Mouse (Mus musculus) kidney, postnatal 10 days (tissue): ENCODE measurements around the gene Flnb.

Source experiments
- DNase-seq: peaks from one replicate; pipeline ENCODE4 v3.0.0; 2021; ENCODE audit warnings: mixed read lengths

Gene Flnb

DNA sequence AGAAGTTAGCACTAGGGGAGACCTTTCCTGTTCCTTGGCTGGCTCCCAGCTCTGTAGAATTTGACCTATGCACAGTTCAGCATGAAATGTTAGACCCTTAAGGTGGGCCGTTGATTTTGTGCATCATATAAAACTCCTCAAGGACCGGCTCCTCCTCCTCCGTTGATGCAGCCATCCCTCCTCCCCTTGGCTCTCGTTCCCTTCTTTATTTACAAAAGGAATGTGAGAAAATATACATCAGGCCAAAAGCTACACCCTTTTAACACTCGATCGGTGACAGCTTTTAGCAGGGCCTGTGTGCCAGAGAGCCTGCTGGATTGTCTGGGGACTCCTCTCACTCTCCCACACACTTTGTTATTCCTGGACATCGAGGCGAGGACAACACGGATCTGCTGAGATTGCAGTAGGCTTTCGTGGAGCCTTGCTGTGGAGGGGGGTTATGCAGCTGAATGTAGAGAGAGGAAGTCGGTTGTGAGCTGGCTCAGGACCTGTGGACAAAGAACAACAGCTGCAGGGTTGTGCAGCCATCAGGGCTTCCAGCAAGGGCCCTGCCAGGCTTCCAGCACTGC lies 82.8 kb downstream of the Flnb start:
- peak; percentile 73 for DNase-seq

DNA sequence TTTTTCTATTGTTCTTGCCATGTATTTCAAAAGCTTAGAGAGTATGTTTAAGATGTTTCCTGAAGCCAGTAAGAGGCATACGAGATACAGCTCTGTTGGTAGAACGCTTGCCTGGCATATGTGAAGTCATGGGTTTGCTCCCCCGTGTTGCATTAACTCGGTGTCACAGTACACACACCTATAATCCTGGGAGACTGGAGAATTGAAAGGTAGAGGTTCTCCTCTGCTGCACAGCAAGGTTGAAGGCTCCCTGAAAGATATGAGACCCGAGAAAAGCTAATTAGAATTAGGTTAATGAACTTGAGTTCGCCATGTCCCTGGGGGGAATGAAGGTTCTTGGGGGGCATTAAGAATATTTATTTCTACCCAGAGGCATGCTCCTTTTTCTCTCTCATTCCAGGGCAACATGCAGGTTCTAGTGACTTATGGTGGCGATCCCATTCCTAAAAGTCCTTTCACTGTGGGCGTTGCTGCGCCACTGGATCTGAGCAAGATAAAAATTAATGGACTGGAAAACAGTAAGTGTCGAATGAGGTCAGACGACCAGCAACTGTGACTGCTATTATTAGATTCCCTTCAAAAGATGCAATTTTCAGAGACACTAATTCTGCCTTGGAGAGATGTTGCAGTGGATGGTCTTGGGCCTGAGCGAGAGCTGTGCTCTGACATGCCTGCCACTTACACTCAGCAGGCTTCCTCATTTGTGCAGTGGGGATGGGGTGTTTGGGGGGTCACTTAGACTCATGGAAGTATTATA lies 83.9 kb downstream of the Flnb start:
- DNase-seq: no peak

DNA sequence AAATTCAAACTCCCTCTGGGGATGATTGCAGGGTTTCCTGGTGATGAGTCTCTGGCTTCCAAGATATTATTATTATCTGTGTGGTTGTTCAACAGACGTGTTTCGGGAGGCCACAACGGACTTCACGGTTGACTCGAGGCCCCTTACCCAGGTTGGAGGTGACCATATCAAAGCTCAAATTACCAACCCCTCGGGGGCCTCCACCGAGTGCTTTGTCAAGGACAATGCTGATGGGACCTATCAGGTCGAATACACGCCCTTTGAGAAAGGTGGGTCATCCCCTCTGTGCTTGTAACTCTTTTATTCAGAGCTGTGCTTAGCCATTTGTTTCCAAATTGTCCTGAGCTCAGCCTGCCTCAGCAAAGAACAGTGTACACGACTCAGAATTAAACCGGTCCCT lies 89.3 kb downstream of the Flnb start:
- DNase-seq: no peak

DNA sequence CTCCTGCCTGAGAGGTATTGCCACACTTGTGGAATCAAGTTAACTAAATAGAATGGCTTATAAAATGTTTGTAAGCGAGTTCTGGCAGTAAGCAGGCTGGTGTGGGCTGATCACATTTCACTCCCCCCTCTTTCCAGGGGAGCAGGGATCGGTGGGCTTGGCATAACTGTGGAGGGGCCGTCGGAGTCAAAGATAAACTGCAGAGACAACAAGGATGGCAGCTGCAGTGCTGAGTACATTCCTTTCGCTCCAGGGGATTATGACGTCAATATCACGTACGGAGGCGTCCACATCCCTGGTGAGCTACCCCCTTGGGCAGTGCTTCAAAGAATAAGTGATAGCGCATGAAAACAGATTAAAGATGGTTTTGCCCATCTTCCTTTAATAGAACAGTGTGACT lies 91.7 kb downstream of the Flnb start:
- no peak for DNase-seq

DNA sequence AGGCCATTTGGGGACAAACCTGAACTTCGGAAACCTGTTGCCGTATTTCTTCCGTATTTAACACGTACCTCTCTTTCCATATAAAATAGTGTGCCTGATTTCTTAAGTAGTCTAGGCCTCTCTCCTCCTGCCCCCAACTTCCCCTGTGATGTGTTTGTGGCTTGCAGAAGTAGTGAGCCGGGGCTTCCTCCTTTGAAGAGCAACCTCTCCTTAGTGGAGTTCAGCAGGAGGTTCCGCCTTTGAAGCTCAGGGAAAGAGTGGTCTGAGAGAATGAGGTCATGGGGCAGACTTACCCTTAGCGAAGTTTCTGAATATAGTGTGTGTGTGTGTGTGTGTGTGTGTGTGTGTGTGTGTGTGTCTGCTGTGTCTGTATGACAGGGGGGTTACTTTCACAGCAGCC lies 96.1 kb downstream of the Flnb start:
- DNase-seq: no peak

DNA sequence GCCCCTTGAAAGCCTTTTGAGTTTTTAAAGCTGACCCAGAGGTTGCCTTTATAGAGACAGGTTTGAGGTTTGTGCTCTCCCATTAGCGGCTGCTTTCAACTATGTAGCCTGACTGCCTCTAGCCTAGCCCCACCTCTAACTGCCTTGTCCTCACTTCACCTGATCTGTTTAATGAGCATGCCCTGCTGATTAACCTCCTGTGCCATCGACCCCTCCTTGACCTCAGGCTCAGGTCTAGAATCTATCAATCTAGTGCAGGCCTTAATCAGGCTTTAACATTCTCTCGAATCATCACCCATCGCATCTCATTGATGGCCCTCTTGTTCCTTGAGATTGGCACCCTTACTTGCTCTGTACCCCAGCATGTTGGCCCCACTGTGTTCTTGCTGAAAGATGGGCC lies 96.7 kb downstream of the Flnb start:
- no peak for DNase-seq

DNA sequence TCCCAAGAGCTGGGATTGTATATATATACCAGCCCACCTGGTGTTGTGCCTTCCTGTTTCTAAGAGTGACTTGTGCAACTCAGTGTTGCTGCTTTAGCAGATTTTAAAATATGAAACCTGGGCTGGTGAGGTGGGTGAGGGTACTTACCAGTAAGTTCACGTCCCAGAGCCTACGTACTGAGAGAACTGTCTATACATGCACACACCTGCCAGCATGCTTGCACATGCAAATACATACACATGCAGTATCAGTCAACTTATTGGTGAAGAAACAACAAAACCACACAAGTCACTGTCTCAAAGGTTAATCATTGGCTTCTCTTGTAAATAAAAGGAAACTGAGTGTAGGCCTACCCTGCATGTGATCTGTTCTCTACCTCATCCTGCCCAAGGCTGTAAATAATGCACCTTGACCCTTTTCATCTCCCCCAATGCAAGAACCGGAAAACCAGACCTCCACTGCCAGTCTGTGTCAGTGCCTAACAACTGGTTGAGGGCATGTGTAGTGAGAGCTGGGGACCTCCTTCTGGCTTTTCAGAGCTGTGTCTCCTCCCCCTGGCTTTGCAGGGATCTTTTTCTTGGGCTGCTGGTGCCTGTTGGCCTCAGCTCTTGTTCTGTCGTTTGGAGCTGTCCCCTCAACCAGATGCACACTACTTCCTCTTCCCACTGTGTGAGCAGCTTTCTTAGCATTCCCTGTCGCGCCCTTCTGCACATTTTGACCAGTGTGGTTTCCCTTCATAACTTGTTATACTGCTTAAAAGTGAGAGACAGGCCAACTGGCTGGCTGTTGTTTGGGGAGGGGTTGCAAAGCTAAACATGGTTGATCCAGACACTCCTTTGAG lies 100.6 kb downstream of the Flnb start:
- DNase-seq: peak; percentile 31

DNA sequence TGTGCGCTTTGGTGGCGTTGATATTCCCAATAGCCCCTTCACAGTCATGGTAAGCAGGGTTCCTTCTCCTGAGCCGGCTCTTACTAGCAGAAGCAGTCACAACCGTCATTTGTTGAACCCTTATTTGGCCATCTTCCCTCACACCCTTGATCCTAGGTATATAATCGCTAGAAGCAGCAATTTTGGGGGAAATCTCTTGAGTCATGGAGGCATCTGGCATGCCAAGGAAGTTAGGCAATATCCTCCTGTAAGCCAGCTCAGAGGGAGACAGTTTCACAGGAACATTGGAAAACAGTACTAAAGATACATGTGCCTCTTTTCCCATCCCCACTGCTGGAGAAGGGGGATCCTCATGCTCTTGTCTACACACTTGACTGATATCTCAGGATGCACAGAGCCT lies 101.6 kb downstream of the Flnb start:
- no peak for DNase-seq

DNA sequence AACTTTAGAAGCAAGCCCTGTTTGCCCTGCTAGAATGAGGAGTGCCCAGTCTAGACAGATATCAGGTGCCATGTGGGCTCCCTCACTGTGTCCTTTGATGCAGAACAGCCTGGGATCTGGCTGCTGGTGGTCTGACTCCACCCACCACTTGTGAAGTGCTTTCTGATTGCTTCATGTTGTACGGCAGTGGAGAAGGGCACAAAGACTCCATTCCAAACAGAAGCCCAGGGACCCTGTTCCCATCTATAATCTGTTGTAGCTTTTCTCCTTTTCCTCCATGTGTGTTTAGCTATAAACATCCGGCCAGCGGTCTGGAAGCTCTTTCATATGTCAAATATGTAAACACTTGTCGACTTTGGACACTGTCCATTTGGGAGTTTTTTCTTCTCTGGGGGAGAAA lies 102.2 kb downstream of the Flnb start:
- no peak for DNase-seq

DNA sequence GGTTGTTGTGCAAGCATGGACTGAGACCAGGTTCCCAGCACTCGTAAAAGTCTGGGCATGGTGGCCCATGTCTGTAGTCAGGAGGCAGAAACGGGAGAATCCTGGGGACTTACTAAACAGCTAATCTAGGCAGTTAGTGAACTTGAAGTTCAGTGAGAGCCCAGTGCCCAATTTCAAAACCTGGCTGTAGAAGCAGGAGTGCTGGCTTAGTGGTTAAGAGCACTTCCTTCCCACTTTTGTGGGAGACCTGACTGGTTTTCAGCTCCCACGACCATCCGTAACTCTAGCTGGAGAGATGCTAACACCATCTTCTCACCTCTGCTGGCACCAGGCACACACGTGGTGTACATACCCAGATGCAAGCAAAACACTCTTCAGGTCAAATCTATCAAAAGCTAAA lies 103.7 kb downstream of the Flnb start:
- no peak for DNase-seq

DNA sequence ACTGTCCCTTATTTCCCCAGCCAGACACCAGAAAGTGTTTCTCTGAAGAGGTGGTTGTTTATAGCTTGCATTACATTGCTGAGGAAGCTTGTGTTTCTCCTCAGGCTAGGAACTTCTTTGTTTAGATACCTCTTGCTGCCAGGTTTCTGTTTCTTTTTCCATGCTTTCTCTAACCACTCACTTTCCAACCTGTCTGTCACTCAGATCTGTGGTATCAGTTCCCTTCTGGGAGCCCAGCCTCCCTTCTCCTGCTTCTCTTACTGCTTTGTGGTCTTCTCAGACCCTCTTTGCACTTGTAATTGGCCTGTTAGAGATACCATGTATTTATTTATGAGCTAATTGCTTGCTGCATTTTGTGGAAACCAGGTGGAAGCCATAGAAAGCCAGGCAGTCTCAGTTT lies 105.9 kb downstream of the Flnb start:
- no peak for DNase-seq

DNA sequence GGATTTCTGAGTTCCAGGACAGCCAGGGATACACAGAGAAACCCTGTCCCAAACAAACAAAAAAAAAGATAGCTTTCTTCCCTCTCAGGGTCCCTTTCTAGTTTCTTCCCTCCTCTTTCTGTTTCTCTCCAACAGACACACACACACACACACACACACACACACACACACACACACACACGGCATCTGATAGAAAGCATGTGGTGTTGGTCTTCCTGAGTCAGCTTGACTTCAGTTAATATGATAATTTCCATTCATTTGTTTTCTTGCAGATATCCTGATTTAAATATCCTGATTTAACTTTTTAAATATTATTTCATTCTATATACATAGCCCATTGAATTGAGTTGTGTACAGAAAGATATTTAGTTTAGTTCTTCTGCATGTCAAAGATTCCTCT lies 110.6 kb downstream of the Flnb start:
- DNase-seq: no peak

DNA sequence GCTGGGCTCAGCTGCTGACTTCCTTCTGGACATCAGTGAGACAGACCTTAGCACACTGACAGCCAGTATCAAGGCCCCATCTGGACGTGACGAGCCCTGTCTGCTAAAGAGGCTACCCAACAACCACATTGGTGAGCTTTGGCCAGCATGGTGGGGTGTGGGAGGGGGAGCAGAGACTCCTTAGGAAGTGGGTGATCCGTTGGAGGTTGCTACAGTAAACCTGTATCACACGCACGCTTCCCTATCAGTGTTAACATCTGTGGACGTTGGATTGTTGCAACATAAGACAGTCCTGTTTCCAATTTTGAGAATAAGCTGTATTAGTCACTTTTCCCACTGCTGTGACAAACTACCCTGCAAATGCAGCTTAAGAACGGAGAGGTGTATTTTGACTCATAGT lies 111.3 kb downstream of the Flnb start:
- DNase-seq: no peak

DNA sequence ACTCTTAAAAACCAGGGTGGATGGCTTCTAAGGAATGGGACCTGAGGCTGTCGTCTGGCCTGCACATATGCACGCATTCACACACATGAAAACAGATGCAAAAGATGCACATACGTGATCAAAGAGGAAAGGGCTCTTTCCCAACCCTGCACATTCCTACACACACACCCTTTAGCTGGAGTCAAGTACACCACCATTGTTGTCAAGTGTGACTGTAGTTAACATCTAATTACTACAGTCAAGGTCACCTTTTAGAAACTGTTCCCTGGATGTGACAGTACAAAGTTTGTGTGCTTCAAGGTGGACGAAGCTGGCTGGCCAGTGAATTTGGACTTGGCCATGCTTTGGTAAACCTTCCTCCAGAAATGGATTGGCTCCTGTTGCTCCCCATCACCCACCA lies 114.4 kb downstream of the Flnb start:
- no peak for DNase-seq

DNA sequence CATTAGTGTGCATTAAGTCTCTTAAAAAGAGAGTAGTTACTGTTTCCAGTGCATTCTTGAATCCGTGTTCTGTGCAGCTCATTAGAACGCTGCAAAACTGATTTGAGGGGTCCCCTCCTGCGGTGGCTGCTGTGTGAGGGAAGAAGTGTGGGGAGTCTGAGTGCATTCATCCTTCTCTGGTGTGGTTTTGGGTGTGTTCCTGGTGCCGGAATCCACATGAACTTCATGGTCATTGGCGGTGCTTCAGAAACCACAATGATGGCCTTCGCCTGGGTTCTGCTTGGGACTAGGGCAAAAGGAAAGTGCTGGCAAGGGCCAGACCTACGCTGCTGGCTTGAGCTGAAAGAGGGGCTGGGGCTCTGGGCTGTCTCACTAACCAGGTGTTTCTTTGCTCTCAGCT lies 116.4 kb downstream of the Flnb start:
- no peak for DNase-seq

DNA sequence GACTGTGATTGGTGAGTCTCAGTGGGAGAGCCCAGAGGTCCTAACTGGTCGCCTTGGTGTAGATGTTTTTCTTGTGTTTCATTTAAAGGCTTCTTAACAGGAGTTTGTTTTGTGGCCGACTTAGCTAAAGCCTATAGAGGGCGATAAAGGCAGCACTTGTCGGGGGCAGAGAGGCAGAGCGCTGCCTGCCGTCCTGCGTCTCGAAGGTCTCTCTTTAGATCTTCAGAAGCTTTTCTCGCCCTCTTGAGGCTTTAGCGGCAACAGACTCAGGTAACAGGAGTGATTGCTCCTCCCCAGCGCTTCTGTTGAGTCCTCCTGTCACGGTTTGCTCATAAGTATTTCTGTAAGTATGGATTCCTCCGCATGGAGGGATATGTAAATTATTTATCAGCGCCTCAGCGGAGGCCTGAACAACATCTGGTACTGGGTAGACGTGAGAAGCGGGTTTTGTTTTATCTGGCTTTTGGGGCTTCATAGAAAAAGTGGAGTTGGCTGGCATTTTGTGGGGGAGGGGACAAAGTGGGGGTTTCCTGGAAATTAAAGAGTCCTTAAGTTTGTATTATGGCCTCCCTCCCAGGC lies 119.4 kb downstream of the Flnb start:
- peak; percentile 47 for DNase-seq

DNA sequence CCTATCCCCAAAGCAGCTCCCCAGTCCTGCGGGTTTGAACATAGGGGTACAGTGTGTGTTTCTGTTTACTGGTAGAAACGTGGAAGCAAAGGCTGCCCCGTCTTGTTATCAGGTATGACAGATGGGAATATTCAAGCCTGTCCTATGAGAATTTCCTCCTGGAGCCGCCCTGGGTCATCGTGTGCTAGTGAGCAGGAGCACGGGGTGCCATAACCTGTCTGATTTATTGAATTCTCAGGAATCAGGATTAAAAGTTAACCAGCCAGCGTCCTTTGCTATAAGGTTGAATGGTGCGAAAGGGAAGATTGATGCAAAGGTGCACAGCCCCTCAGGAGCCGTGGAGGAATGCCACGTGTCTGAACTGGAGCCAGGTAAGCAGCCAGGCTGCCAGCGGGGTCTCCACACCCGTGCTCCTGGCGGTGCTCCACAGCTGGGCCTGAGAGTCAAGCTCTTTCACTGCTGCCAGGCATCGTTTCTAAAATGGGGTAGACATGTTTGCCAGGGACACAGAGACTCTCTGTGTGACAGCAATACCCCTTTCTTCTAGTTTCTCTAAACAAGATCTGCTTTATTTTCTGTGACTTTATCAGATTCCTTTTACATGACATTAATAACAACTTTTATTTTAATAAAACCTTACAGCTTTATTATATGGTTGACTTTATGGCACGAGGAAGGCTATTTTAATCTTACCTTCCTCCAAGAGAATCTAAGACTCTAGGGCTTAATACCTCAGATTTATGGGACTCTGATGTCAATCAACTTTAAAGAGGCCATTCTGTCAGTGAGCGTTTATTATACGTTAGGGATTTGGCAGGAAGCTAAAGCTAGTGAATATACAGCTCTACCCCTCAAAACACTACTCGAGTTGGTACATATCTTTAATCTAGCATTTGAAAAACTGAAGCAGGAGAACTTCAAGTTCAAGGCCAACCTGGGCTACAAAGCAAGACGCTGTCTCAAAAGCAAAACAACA lies 121.3 kb downstream of the Flnb start:
- DNase-seq: no peak

DNA sequence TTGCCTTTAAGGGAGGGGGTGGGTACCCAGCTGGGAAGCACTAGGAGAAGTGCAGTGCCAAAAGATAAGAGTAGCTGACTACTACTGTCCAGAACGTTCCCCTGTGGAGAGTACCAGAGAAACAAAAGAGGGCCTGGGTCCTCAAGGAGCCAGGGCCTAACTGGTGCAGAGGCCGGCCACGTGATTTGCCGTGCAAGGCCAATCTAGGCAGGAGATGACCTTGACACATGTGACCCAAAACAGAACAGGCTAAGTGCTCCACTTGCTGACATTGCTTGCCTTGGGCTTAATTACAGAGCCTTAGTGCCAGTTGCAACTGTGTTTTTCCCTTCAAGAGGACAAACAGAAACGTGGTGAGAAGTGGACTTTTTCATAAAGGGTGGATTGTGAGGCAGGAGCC lies 123.7 kb downstream of the Flnb start:
- DNase-seq: no peak

DNA sequence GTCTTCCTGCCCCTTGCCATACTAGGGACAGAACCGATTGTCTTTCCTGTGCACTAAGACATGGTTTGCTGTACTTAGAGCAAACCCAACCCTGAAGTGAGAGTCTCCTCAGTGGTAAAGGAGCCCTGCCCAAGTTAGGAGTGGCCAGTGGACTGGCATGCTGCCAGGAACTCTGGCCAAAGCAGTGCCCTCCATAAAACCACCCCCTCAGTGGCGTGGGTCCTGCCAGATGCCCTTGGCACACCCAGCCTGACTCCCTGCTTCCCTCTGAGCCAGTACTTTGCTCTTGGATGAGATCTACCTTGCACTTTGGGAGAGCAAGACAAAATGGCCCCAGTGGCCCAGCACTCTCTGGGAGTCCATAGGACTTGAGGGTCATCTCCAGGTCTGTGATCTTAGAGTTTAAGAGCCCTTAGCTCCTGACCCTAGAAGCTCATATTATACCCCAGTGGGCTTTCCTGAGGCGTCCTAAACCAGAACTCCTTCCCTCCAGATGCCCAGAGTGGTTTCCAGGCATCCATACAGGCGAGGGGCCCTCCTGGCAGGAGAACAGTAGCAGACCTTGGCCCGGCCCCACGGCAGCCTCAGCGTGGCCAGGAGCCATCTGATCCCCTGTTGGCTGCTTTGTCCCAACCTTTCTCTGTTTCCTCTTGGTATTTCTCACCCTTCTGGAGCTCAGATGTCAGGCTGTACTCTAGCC lies 125.5 kb downstream of the Flnb start:
- DNase-seq: peak; percentile 69

DNA sequence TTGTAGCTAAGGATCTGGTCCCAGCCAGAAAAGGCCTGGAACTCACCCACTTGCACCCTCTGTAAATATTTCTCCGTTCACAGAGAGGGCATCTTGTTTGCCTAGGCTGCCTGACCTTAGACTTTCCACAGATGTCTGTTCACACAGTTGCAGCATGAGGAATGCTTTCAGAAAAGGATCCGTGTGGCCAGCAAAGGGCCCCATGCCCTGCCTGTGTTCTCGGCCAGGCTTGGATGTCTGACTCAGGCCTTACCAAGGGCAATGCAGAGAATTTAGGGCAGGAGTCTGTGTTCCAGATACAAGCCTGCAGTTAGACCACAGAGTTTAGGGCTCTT lies 126.0 kb downstream of the Flnb start:
- no peak for DNase-seq

DNA sequence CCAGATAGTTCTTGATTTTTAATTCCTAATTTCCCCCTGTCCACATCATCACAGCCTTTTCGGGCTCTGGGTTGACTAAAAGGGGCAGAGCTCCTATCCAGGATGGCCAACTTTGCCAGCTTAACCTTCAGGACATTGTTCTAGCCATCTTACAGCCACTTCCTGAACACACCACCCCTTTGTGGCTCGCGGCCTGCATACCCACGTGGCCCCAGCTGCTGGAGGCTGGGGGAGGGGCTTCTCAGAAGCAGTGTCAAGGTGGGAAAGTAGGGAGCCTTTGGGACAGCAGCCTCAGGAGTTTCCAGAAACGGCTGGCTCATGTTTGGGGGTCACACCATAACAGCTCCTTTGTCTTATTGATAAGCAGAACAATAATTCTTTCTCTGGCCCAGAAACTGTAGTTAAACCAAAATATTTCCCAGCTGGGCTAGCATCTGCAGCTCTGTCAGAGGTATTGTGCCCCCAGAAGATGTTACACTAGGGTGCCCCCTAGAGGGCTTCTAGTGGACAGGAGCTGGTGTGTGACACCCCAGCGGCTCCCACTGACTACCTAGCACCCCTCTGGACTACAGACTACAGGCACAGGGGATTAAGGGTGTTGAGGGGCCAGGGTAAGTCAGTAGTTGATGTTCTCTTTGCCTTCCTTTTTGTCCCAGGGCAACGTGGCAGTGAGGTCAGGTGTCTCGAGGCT lies 126.7 kb downstream of the Flnb start:
- DNase-seq: peak; percentile 35
